Mouse (Mus musculus) left cerebral cortex, postnatal 14 days (tissue): ENCODE data around the gene Extl1. TPM values are rescaled to one million over a fixed set of nuclear protein-coding genes. Genes with fewer than 3 reads are reported as not detected.
A peak's percentile ranks its signal among the peaks of the same experiment; 100 is the strongest.
"Not testable (repeated sequence)": the region's sequence is repeated elsewhere in the genome, so short reads cannot be mapped to it uniquely, and the experiment has no call there.

Experiments used
- DNase-seq, 2 experiments: peaks; one replicate each; pipeline ENCODE4 v3.0.0; 2021 to 2022; ENCODE audit warnings: low spot score in 2 of 2, mixed read lengths in 1 of 2
- intact Hi-C: fragments of 180-260 bp; cut with DNase I; formaldehyde crosslinking; loops from one replicate; pipeline ENCODE4 v1.15.1; 2025
- total RNA-seq, 2 experiments: library from RNA; stranded (reverse); gene quantifications; 2 replicates each; pipeline ENCODE4 v1.2.3; 2021

The Extl1 gene
- total RNA-seq, 2 experiments from 2014 or later, result 52.3 to 53.7 TPM

DNA sequence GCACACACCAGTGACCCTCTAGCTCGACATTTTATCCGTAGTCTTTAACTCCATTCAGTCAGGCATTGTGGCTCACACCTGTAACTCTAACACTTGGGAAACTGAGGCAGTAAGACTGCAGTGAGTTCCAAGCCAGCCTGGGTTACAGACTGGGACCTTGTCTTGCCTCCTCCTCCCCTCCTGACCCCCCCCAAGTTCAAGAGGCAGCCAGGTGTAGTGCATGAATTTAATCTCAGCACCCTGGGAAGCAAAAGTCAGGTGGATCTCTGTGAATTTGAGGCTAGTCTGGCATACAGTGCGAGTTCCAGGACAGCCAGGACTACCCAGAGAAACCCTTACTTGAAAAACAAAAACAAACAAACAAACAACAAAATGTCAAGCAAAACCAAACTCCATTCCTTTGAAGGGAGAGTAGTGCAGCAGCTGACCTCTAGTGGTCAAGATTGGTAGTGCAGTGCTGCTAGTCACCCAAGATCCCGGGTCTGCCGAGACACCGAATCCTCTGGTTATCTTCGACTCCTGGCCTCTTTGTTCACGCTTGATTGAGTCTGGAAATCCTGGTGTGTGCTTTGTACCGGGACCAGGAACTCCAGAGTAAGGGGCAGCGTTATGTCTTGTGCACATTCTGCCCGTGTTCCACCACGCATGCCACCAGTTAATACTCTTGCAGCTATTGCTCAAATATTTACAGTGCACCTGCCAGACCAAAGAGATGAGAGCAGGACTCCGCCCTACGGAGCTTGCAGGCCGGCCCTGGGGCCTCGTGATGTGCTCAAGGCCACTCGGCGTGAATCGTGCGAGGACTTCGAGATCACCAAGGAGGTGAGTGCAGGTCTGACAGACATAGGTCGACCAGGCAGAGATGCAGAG, 26.8 kb downstream of the Extl1 start:
- peak; percentile 79 to 91 for DNase-seq
- intact Hi-C loops, result loop anchor here (5.0 kb wide), 2 partner anchors 70 to 105 kb away; partner anchors contain the start of genes Grrp1 and Pdik1l

GRCm38 (mm10) chr4:134355841-134356452, 27.7 kb downstream of the Extl1 start:
- intact Hi-C loops, result loop anchor here (5.0 kb wide), 2 partner anchors 69 to 104 kb away; partner anchors contain the start of genes Grrp1 and Pdik1l
- DNase-seq, result no peak

DNA sequence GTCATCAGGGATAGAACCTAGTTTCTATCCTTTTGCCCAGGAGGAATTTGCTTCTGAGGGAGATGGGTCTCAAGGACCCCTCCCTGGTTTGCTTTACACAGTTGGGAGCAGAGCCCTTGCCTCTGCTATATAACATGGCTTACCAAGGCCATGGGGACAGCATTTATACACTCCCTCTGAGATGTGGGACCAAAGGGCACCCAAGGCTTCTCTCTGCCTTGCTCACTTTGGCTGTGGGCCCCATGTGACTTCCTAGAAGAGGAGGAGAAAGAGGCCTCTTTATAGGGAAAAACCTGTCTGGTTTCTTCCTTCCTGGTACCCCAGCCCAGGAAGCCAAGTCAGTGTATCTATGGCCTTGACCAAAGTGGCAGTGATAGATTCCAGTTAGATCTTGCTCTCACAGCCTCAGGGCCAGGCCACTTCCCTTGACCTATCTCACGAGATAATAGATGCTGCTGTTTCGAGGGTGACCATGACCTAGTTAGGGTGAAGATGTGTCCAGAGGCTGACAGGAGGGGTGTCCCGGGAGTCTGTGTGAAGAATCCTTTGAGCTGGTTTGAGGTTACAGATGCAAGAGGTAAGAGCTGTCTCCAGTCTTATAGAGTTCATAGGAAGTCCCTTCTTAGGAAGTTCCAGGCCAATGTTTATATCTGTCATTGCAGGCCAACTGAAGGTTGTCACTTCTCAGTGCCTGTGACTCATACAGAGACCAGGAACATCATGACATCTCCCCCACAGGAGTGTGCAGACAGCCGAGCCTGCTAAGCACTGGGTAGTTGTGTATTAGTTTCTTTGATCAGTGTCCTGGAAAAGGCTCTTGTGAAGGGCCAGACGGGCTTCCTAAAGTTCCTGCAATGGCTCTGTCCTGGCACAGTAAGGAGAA, 29.9 kb downstream of the Extl1 start:
- DNase-seq, result no peak
- intact Hi-C loops, result loop anchor here (5.0 kb wide), 1 partner anchor 166 kb away; the partner anchor contains the start of gene Cep85

- intact Hi-C loops, result loop anchor here (5.0 kb wide), 1 partner anchor 166 kb away; the partner anchor contains the start of gene Cep85
- DNase-seq, result no peak
Measured at GRCm38 (mm10) chr4:134352929-134353328, 30.7 kb downstream of the Extl1 start.

- intact Hi-C loops, result loop anchor here (5.0 kb wide), 1 partner anchor 165 kb away; the partner anchor contains the start of gene Cep85
- DNase-seq, result no peak
Measured at GRCm38 (mm10) chr4:134352261-134352707, 31.4 kb downstream of the Extl1 start.

- intact Hi-C loops, result loop anchor here (5.0 kb wide), 1 partner anchor 164 kb away; the partner anchor contains the start of gene Cep85
- no peak for DNase-seq
Measured at GRCm38 (mm10) chr4:134351329-134352260, 32.1 kb downstream of the Extl1 start.

GRCm38 (mm10) chr4:134350641-134351040, 33.0 kb downstream of the Extl1 start:
- DNase-seq, result no peak
- intact Hi-C loops, result loop anchor here (5.0 kb wide), 1 partner anchor 163 kb away; the partner anchor contains the start of gene Cep85

DNA sequence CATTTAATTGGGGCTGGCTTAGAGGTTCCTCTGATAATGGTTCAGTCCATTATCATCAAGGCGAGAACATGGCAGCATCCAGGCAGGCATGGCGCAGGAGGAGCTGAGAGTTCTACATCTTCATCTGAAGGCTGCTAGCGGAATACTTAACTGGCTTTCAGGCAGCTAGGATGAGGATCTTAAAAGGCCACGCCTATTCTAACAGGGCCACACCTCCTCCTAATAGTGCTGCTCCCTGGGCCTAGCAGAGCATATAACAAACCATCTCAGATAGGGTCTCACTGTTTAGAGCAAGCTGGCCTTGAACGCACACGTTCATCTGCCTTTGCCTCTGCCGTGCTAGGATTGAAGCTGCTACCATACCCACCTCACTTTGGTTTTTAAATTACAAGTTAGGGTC, 33.8 kb downstream of the Extl1 start:
- intact Hi-C loops, result loop anchor here (5.0 kb wide), 1 partner anchor 163 kb away; the partner anchor contains the start of gene Cep85
- DNase-seq, result no peak

- no peak for DNase-seq
- intact Hi-C loops, result no loop called here
Measured at GRCm38 (mm10) chr4:134348545-134348944, 35.1 kb downstream of the Extl1 start.

GRCm38 (mm10) chr4:134348078-134348477, 35.6 kb downstream of the Extl1 start:
- intact Hi-C loops, result no loop called here

DNA sequence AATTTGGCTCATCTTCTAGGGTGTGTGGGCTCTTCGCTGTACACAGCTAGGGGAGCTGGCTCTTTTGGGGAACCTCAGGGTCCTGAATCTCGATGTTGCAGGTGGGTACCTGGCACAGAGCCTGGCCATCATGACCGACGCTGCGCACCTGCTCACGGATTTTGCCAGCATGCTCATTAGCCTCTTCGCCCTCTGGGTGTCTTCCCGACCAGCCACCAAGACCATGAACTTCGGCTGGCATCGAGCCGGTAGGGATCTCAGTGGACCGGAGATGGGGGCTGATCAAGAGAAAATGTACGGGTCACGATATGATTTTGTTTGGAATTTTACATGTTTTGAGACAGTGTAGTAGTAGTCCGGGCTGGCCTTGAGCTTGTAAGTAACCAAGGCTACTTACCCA, 37.8 kb downstream of the Extl1 start:
- intact Hi-C loops, result no loop called here

More at GRCm38 (mm10) chr4:134348078-134348477, 35.6 kb downstream of the Extl1 start:
- DNase-seq, result no peak

DNA sequence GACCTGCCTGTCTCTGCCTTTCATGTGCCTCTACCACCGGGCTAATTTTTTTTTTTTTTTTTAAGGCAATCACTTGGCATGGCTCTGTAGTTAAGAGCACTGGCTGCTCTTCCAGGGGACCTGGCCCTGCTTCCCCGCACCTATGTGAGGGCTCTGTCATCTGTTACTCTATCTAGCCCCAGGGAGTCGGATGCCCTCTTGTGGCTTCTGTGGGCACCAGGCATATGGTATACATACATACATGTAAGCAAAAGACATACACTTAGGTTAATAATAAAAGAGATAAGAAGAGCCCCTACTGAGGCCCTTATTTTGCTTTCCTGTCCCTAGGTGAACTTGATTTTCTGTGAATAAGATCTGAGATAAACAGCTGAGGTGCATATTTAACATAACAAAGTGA, 39.0 kb downstream of the Extl1 start:
- intact Hi-C loops, result no loop called here
- no peak for DNase-seq

More for the DNA sequence above, 37.8 kb downstream of the Extl1 start:
- no peak for DNase-seq

- intact Hi-C loops, result no loop called here
Measured at GRCm38 (mm10) chr4:134343071-134344031, 40.3 kb downstream of the Extl1 start, which contains the start of gene Slc30a2. Gene Slc30a2, plus strand, starts transcription at chr4:134343181.

GRCm38 (mm10) chr4:134342213-134342779, 41.4 kb downstream of the Extl1 start:
- no peak for DNase-seq
- intact Hi-C loops, result no loop called here

More at GRCm38 (mm10) chr4:134343071-134344031, 40.3 kb downstream of the Extl1 start, which contains the start of gene Slc30a2:
- no peak for DNase-seq

DNA sequence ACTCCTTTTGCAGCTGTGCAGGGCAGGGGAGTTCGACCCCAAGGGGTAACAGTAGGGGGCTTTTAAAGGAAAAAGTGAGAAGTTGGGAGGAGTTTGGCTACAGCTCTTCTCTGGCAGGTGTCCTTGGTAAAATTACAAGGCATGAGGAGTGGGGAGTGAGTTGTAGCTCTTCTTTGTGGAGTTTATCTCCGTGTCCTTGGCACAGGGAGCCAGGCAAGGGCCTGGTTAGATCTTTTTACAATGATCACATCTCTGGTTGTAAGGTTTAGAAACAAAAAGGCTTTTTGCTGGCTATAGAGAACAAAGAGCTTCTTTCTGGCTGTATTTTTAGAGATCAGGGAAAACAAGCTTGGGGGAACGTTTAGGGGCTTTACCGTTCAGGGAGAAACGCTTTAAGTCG, 42.4 kb downstream of the Extl1 start:
- DNase-seq, intact Hi-C loops: not testable (repeated sequence)

DNA sequence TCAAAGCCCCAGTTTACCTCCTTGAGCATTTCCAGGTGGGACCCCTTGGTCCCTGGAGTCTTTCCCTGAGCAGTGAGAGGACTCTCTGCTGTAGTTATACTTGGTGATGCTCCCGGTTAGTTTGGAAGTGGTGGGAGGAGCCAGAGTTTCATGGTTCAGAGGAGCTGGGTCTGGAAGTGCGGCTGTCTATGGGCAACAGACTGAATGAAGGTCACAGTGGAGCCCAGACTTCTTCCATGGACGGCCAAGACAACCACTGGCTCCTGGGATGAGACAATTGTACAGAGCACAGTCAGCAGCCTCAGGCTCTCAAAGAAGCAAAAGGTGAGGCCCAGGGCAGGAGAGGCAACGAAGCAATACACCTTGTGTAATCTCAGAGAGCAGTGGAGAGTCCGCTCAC, 53.4 kb downstream of the Extl1 start:
- intact Hi-C loops, result no loop called here
- no peak for DNase-seq
